Mouse (Mus musculus) large intestine, adult 2 months (tissue): ENCODE data around the gene Cadm3. TPM values are rescaled to one million over a fixed set of nuclear protein-coding genes. Genes with fewer than 3 reads are reported as not detected.

Source experiments
- DNase-seq: peaks from one replicate; pipeline ENCODE4 v3.0.0-alpha.2; 2012; ENCODE audit warnings: low read depth, low spot score
- WGBS: fragments of 180-500 bp; shearing (Covaris S2); methylation state at CpG from one replicate; pipeline ENCODE4 v1.1.7; 2018; 5-methylcytosine and 5-hydroxymethylcytosine counted together
- polyA plus RNA-seq: library from polyadenylated mRNA; depleted of rRNA; stranded (reverse); fragments of >200 nt; gene quantifications from 2 replicates; pipeline ENCODE4 v1.2.3, GENCODE M21; 2012

Cadm3 gene
- polyA plus RNA-seq, 1 experiment = 7.5 TPM

GRCm38 (mm10) chr1:173361651-173362050 is 5.8 kb downstream of the Cadm3 start:
- 28% methylated on average over 6 of the region's 6 CpGs for WGBS
- DNase-seq = no peak

GRCm38 (mm10) chr1:173359590-173360290 is 7.8 kb downstream of the Cadm3 start:
- DNase-seq = no peak
- 69% methylated on average over 4 of the region's 4 CpGs for WGBS

- DNase-seq = no peak
- 59% methylated on average over 4 of the region's 4 CpGs for WGBS
These were observed 9.7 kb downstream of the Cadm3 start for GRCm38 (mm10) chr1:173357799-173358198.

- no peak for DNase-seq
- WGBS = 79% methylated on average over 2 of the region's 2 CpGs
These were observed 10.8 kb downstream of the Cadm3 start for GRCm38 (mm10) chr1:173356699-173357098.

GRCm38 (mm10) chr1:173355107-173355846 is 12.2 kb downstream of the Cadm3 start:
- WGBS = 65% methylated on average over 7 of the region's 7 CpGs
- no peak for DNase-seq

GRCm38 (mm10) chr1:173350372-173350957 is 17.0 kb downstream of the Cadm3 start, which contains the start of gene Aim2:
Gene Aim2, plus strand, starts transcription at chr1:173350879.
- no peak for DNase-seq
- WGBS = 9% methylated on average over 10 of the region's 10 CpGs

- DNase-seq = no peak
- 2% methylated on average over 6 of the region's 6 CpGs for WGBS
These were observed 17.5 kb downstream of the Cadm3 start for GRCm38 (mm10) chr1:173349946-173350345.

GRCm38 (mm10) chr1:173349192-173349591 is 18.3 kb downstream of the Cadm3 start:
- WGBS = 69% methylated on average over 5 of the region's 5 CpGs

GRCm38 (mm10) chr1:173348527-173348926 is 19.0 kb downstream of the Cadm3 start:
- DNase-seq = no peak
- 38% methylated on average over 1 of the region's 1 CpGs for WGBS

More at GRCm38 (mm10) chr1:173349192-173349591, 18.3 kb downstream of the Cadm3 start:
- DNase-seq = no peak

- 81% methylated on average over 4 of the region's 4 CpGs for WGBS
- no peak for DNase-seq
These were observed 22.4 kb downstream of the Cadm3 start for GRCm38 (mm10) chr1:173345112-173345511.

GRCm38 (mm10) chr1:173343934-173344333 is 23.6 kb downstream of the Cadm3 start:
- 44% methylated on average over 3 of the region's 3 CpGs for WGBS
- no peak for DNase-seq

- DNase-seq = no peak
- 81% methylated on average over 1 of the region's 1 CpGs for WGBS
These were observed 25.1 kb downstream of the Cadm3 start for GRCm38 (mm10) chr1:173342425-173342824.

- peak; percentile 27 for DNase-seq
- WGBS = 10% methylated on average over 2 of the region's 2 CpGs
These were observed 28.0 kb downstream of the Cadm3 start for GRCm38 (mm10) chr1:173339543-173339942.

- WGBS = 87% methylated on average over 10 of the region's 10 CpGs
- no peak for DNase-seq
These were observed 30.5 kb downstream of the Cadm3 start for GRCm38 (mm10) chr1:173337008-173337407.

- DNase-seq = no peak
- WGBS = 50% methylated on average over 11 of the region's 11 CpGs
These were observed 31.6 kb downstream of the Cadm3 start for GRCm38 (mm10) chr1:173335903-173336302.

GRCm38 (mm10) chr1:173333312-173334253 is 33.9 kb downstream of the Cadm3 start, which contains the start of gene Ackr1:
Gene Ackr1, minus strand, starts transcription at chr1:173333750.
- WGBS = 62% methylated on average over 9 of the region's 9 CpGs

GRCm38 (mm10) chr1:173332418-173332817 is 35.1 kb downstream of the Cadm3 start:
- no peak for DNase-seq
- 88% methylated on average over 5 of the region's 5 CpGs for WGBS

More at GRCm38 (mm10) chr1:173333312-173334253, 33.9 kb downstream of the Cadm3 start, which contains the start of gene Ackr1:
- no peak for DNase-seq

- DNase-seq = no peak
- 76% methylated on average over 5 of the region's 5 CpGs for WGBS
These were observed 37.8 kb downstream of the Cadm3 start for GRCm38 (mm10) chr1:173329743-173330142.

- WGBS = 42% methylated on average over 4 of the region's 4 CpGs
- DNase-seq = no peak
These were observed 38.3 kb downstream of the Cadm3 start for GRCm38 (mm10) chr1:173329185-173329584.
